Mouse (Mus musculus) kidney, adult 2 months (tissue): ENCODE measurements at regions not wholly inside any gene's neighbourhood (a gene's known extent, or its start where the extent isn't known, plus 50 kb on each side); places are given as distances from the start of the nearest gene placed in this dataset.

Experiments used
- DNase-seq: peaks from one replicate; pipeline ENCODE4 v3.0.0; 2021
- H3K27ac ChIP-seq: fragments of 200-500 bp; 2 replicates; pipeline ENCODE4 v1.5.1; 2012; ENCODE audit warnings: low read depth, low read length, control low read depth, inconsistent platforms; ENCODE audit not compliant: insufficient read depth
- H3K27me3 ChIP-seq: fragments of 200-500 bp; replicated peaks from 2 replicates; pipeline ENCODE4 v1.6.1; 2012; ENCODE audit warnings: mild to moderate bottlenecking, moderate library complexity, low read length, inconsistent platforms; ENCODE audit not compliant: control insufficient read depth, insufficient read depth
- H3K36me3 ChIP-seq: fragments of 200-500 bp; 2 replicates; pipeline ENCODE4 v1.6.1; 2012; ENCODE audit warnings: mild to moderate bottlenecking, moderate library complexity, low read length, inconsistent platforms; ENCODE audit not compliant: control insufficient read depth, insufficient read depth
- H3K4me1 ChIP-seq: fragments of 200-500 bp; 2 replicates; pipeline ENCODE4 v1.6.1; 2011; ENCODE audit warnings: low read length; ENCODE audit not compliant: control insufficient read depth, insufficient read depth
- H3K4me3 ChIP-seq: fragments of 200-500 bp; 2 replicates; pipeline ENCODE4 v1.5.1; 2011; ENCODE audit warnings: mild to moderate bottlenecking, low read depth, low read length, control low read depth; ENCODE audit not compliant: insufficient read depth
- CTCF ChIP-seq: fragments of 200-500 bp; conservative IDR thresholded peaks from 2 replicates; pipeline ENCODE4 v1.5.1; 2011; ENCODE audit warnings: low read depth, mild to moderate bottlenecking, control low read depth, low read length, moderate library complexity, mixed read lengths; ENCODE audit not compliant: insufficient read depth, insufficient read length
- POLR2A ChIP-seq: fragments of 200-500 bp; IDR thresholded peaks from one replicate; pipeline ENCODE4 v1.6.1; 2011; ENCODE audit warnings: low read depth, low read length, control low read depth
- WGBS: fragments of 180-500 bp; shearing (Covaris S2); methylation state at CpG from one replicate; pipeline ENCODE4 v1.1.7; 2018; 5-methylcytosine and 5-hydroxymethylcytosine counted together

- no peak overlapping the region for H3K27ac ChIP-seq
- H3K27me3 ChIP-seq, result no peaks in the 10 kb centered on the region
- no peak overlapping the region for H3K4me3 ChIP-seq
- H3K4me1 ChIP-seq, result no peaks in the 10 kb centered on the region
- no peak for TF ChIP-seq POLR2A
- TF ChIP-seq CTCF, result no peak
- 57% methylated on average over 4 of the region's 4 CpGs for WGBS
- no peaks in the 10 kb centered on the region for H3K36me3 ChIP-seq
- DNase-seq, result no peak
Observed at GRCm38 (mm10) chr12:37015474-37016248, 92.7 kb upstream of the Meox2 start.

- no peak overlapping the region for H3K27ac ChIP-seq
- DNase-seq, result peak; percentile 3
- TF ChIP-seq POLR2A (no peak), CTCF (no peak)
Observed at GRCm38 (mm10) chr12:37047191-37047590, 61.1 kb upstream of the Meox2 start.

GRCm38 (mm10) chr12:37050596-37050995, 57.7 kb upstream of the Meox2 start:
- H3K36me3 ChIP-seq, result no peaks in the 10 kb centered on the region
- no peaks in the 10 kb centered on the region for H3K4me1 ChIP-seq
- TF ChIP-seq POLR2A (no peak), CTCF (no peak)
- H3K27me3 ChIP-seq, result no peaks in the 10 kb centered on the region
- WGBS, result 37% methylated on average over 1 of the region's 1 CpGs
- no peak overlapping the region for H3K4me3 ChIP-seq
- peak; percentile 72 for DNase-seq
- H3K27ac ChIP-seq, result no peak overlapping the region

More at GRCm38 (mm10) chr12:37047191-37047590, 61.1 kb upstream of the Meox2 start:
- H3K27me3 ChIP-seq, result no peaks in the 10 kb centered on the region
- H3K4me1 ChIP-seq, result no peaks in the 10 kb centered on the region
- H3K36me3 ChIP-seq, result no peaks in the 10 kb centered on the region
- WGBS, result 70% methylated on average over 3 of the region's 3 CpGs
- no peak overlapping the region for H3K4me3 ChIP-seq

- Histone ChIP-seq H3K27me3 (no peaks in the 10 kb centered on the region), H3K4me1 (no peaks in the 10 kb centered on the region), H3K27ac (no peak overlapping the region), H3K36me3 (no peaks in the 10 kb centered on the region), H3K4me3 (no peak overlapping the region)
- no peak for DNase-seq
- TF ChIP-seq POLR2A, result no peak
- TF ChIP-seq CTCF, result no peak
- 89% methylated on average over 3 of the region's 3 CpGs for WGBS
Observed at GRCm38 (mm10) chr12:37057411-37057810, 50.9 kb upstream of the Meox2 start.
